Mouse (Mus musculus) erythroblast, embryonic 14.5 days (primary cell): Measurements from ENCODE around the gene Hapln2. TPM values are rescaled to one million over a fixed set of nuclear protein-coding genes. Genes with fewer than 3 reads are reported as not detected.

ENCODE experiments used
- H3K27me3 ChIP-seq: 2 replicates; pipeline ENCODE4 v1.6.1; 2012; ENCODE audit warnings: inconsistent platforms; ENCODE audit not compliant: control insufficient read depth
- H3K36me3 ChIP-seq: 2 replicates; pipeline ENCODE4 v1.6.1; 2012; ENCODE audit warnings: mild to moderate bottlenecking, inconsistent platforms; ENCODE audit not compliant: control insufficient read depth
- H3K4me1 ChIP-seq: 2 replicates; pipeline ENCODE4 v1.6.1; 2012; ENCODE audit warnings: inconsistent platforms; ENCODE audit not compliant: control insufficient read depth
- H3K4me3 ChIP-seq: replicated peaks from 2 replicates; pipeline ENCODE3; 2012; ENCODE audit warnings: moderate library complexity, mild to moderate bottlenecking, inconsistent platforms
- H3K9me3 ChIP-seq: 2 replicates; pipeline ENCODE4 v1.6.1; 2012; ENCODE audit warnings: low read length, inconsistent platforms, mixed read lengths; ENCODE audit not compliant: control insufficient read depth
- GATA1 ChIP-seq: IDR thresholded peaks from 2 replicates; pipeline ENCODE4 v1.6.1; 2012; ENCODE audit warnings: low read length, inconsistent platforms, mixed read lengths
- TAL1 ChIP-seq: IDR thresholded peaks from 3 replicates; pipeline ENCODE4 v1.6.1; 2012; ENCODE audit warnings: low read length, inconsistent platforms, mixed read lengths
- polyA plus RNA-seq: library from polyadenylated mRNA; stranded (reverse); fragments of >175 nt; gene quantifications from 2 replicates; pipeline ENCODE4 v1.2.3, GENCODE M21; 2012

The Hapln2 gene
- polyA plus RNA-seq, 1 experiment: not detected

- Histone ChIP-seq H3K9me3 (no peaks in the 10 kb centered on the region), H3K27me3 (peaks cover 26% of the 10 kb centered on the region), H3K36me3 (no peaks in the 10 kb centered on the region), H3K4me1 (peaks cover 14% of the 10 kb centered on the region), H3K4me3 (no peak overlapping the region)
- no peak for TF ChIP-seq TAL1
- TF ChIP-seq GATA1: no peak
Measured at GRCm38 (mm10) chr3:87982836-87983601, 44.4 kb downstream of the Hapln2 start.

- no peak for TF ChIP-seq GATA1
- no peak for TF ChIP-seq TAL1
- no peaks in the 10 kb centered on the region for H3K9me3 ChIP-seq
- H3K4me3 ChIP-seq: no peak overlapping the region
- H3K36me3 ChIP-seq: no peaks in the 10 kb centered on the region
- peaks cover 6% of the 10 kb centered on the region for H3K4me1 ChIP-seq
- H3K27me3 ChIP-seq: peaks cover 19% of the 10 kb centered on the region
Measured at GRCm38 (mm10) chr3:87981894-87982835, 45.2 kb downstream of the Hapln2 start.

- Histone ChIP-seq H3K4me1 (no peaks in the 10 kb centered on the region), H3K4me3 (no peak overlapping the region), H3K36me3 (no peaks in the 10 kb centered on the region), H3K27me3 (peaks cover 16% of the 10 kb centered on the region), H3K9me3 (no peaks in the 10 kb centered on the region)
- TF ChIP-seq GATA1 (no peak), TAL1 (no peak)
Measured at GRCm38 (mm10) chr3:87981214-87981760, 46.1 kb downstream of the Hapln2 start.

- Histone ChIP-seq H3K27me3 (peaks cover 15% of the 10 kb centered on the region), H3K4me3 (no peak overlapping the region), H3K36me3 (no peaks in the 10 kb centered on the region), H3K4me1 (no peaks in the 10 kb centered on the region), H3K9me3 (no peaks in the 10 kb centered on the region)
- TF ChIP-seq TAL1: no peak
- TF ChIP-seq GATA1: no peak
Measured at GRCm38 (mm10) chr3:87980728-87981127, 46.7 kb downstream of the Hapln2 start.

- Histone ChIP-seq H3K27me3 (peaks cover 17% of the 10 kb centered on the region), H3K4me3 (no peak overlapping the region), H3K9me3 (no peaks in the 10 kb centered on the region), H3K36me3 (no peaks in the 10 kb centered on the region), H3K4me1 (no peaks in the 10 kb centered on the region)
- TF ChIP-seq GATA1 (no peak), TAL1 (no peak)
Measured at GRCm38 (mm10) chr3:87980085-87980484, 47.3 kb downstream of the Hapln2 start.

- TF ChIP-seq GATA1 (no peak), TAL1 (no peak)
- no peaks in the 10 kb centered on the region for H3K9me3 ChIP-seq
- no peaks in the 10 kb centered on the region for H3K36me3 ChIP-seq
- no peaks in the 10 kb centered on the region for H3K4me1 ChIP-seq
- no peak overlapping the region for H3K4me3 ChIP-seq
- peaks cover 20% of the 10 kb centered on the region for H3K27me3 ChIP-seq
Measured at GRCm38 (mm10) chr3:87979493-87979892, 47.9 kb downstream of the Hapln2 start.

- peaks cover 68% of the 10 kb centered on the region for H3K27me3 ChIP-seq
- TF ChIP-seq TAL1: no peak
- TF ChIP-seq GATA1: no peak
- H3K4me1 ChIP-seq: no peaks in the 10 kb centered on the region; the same call in none of the 2 replicates
- no peaks in the 10 kb centered on the region for H3K36me3 ChIP-seq
- H3K4me3 ChIP-seq: no peak overlapping the region
- no peaks in the 10 kb centered on the region for H3K9me3 ChIP-seq
Measured at GRCm38 (mm10) chr3:87974381-87974987, 52.9 kb downstream of the Hapln2 start.

- Histone ChIP-seq H3K27me3 (peaks cover 73% of the 10 kb centered on the region), H3K36me3 (no peaks in the 10 kb centered on the region), H3K9me3 (no peaks in the 10 kb centered on the region), H3K4me1 (no peaks in the 10 kb centered on the region; the same call in none of the 2 replicates), H3K4me3 (no peak overlapping the region)
- TF ChIP-seq GATA1 (no peak), TAL1 (no peak)
Measured at GRCm38 (mm10) chr3:87973593-87974380, 53.6 kb downstream of the Hapln2 start.
